Mouse (Mus musculus) stomach, postnatal 0 days (tissue): ENCODE data around the gene Aldh1b1. TPM values are rescaled to one million over a fixed set of nuclear protein-coding genes. Genes with fewer than 3 reads are reported as not detected.

Experiments used
- ATAC-seq: fragments of 200-750 bp; cut with Nextera tagmentation; 2 replicates; pipeline ENCODE4 v1.8.0; 2017; ENCODE audit not compliant: low FRiP score, low TSS enrichment
- DNase-seq: peaks from one replicate; pipeline ENCODE4 v3.0.0-alpha.2; 2016; ENCODE audit warnings: low spot score
- H3K27ac ChIP-seq: fragments of 300-500 bp; sonication (generic); replicated peaks from 2 replicates; pipeline ENCODE4 v1.5.1; 2014; ENCODE audit warnings: mild to moderate bottlenecking, control low read depth
- H3K27me3 ChIP-seq: fragments of 300-500 bp; sonication (generic); 2 replicates; pipeline ENCODE4 v1.6.1; 2014; ENCODE audit warnings: low read length; ENCODE audit not compliant: control insufficient read depth, insufficient read depth
- H3K36me3 ChIP-seq: fragments of 300-500 bp; sonication (generic); 2 replicates; pipeline ENCODE4 v1.6.1; 2014; ENCODE audit warnings: low read length, mixed read lengths; ENCODE audit not compliant: control insufficient read depth, insufficient read depth
- H3K4me1 ChIP-seq: fragments of 300-500 bp; sonication (generic); replicated peaks from 2 replicates; pipeline ENCODE4 v1.6.1; 2014; ENCODE audit warnings: antibody characterized with exemption; ENCODE audit not compliant: control insufficient read depth, insufficient read depth
- H3K4me2 ChIP-seq: fragments of 300-500 bp; sonication (generic); replicated peaks from 2 replicates; pipeline ENCODE4 v1.6.1; 2014; ENCODE audit warnings: low read depth, mild to moderate bottlenecking, control low read depth, moderate library complexity
- H3K4me3 ChIP-seq: fragments of 300-500 bp; sonication (generic); 2 replicates; pipeline ENCODE4 v1.5.1; 2014; ENCODE audit warnings: low read depth, low read length, control low read depth
- H3K9ac ChIP-seq: fragments of 300-500 bp; sonication (generic); 2 replicates; pipeline ENCODE4 v1.6.1; 2014; ENCODE audit warnings: mild to moderate bottlenecking, low read length, control low read depth, mixed read lengths
- H3K9me3 ChIP-seq: fragments of 300-500 bp; sonication (generic); 2 replicates; pipeline ENCODE4 v1.6.1; 2016; ENCODE audit warnings: low read length; ENCODE audit not compliant: control insufficient read depth
- CTCF ChIP-seq: IDR thresholded peaks from 2 replicates; pipeline ENCODE4 v1.5.1; 2016; ENCODE audit warnings: antibody characterized with exemption, low read depth, mild to moderate bottlenecking, moderate library complexity
- EP300 ChIP-seq: optimal IDR thresholded peaks from 2 replicates; pipeline ENCODE3; 2016; ENCODE audit warnings: antibody characterized with exemption
- WGBS: fragments of 180-500 bp; shearing (Covaris S2); extraction: QIAGEN DNeasy Blood & Tissue Kit; methylation state at CpG from one replicate; pipeline ENCODE4 v1.1.7; 2014; 5-methylcytosine and 5-hydroxymethylcytosine counted together
- polyA plus RNA-seq: library from polyadenylated mRNA; unstranded; fragments of >200 nt; fragmentation: Nextera tagmentation; extraction: Ambion mirVana; gene quantifications from 2 replicates; pipeline ENCODE4 v1.2.1, GENCODE M21; 2015

The Aldh1b1 gene
- polyA plus RNA-seq, 1 experiment from 2014 or later: 6.8 TPM

- TF ChIP-seq EP300 (no peak), CTCF (no peak)
- DNase-seq: no peak
- WGBS: 16% methylated on average over 16 of the region's 16 CpGs
- H3K27me3 ChIP-seq: no peaks in the 10 kb centered on the region
- no peak overlapping the region; the same call in 1 of the 2 replicates for H3K27ac ChIP-seq
- no peak for ATAC-seq
- peaks cover 12% of the 10 kb centered on the region; the same call in 1 of the 2 replicates for H3K4me1 ChIP-seq
- H3K9me3 ChIP-seq: no peaks in the 10 kb centered on the region
- H3K9ac ChIP-seq: no peak overlapping the region; the same call in 1 of the 2 replicates
- H3K4me2 ChIP-seq: peak overlapping the region; percentile 25
- H3K4me3 ChIP-seq: no peak overlapping the region
- no peaks in the 10 kb centered on the region for H3K36me3 ChIP-seq
These were observed 33.7 kb upstream of the Aldh1b1 start for GRCm38 (mm10) chr4:45765121-45765564.

GRCm38 (mm10) chr4:45765565-45766201 is 33.1 kb upstream of the Aldh1b1 start:
- DNase-seq: no peak
- Histone ChIP-seq H3K4me3 (no peak overlapping the region), H3K9ac (no peak overlapping the region; the same call in 1 of the 2 replicates), H3K9me3 (no peaks in the 10 kb centered on the region), H3K27me3 (no peaks in the 10 kb centered on the region), H3K4me2 (peak overlapping the region; percentile 25), H3K4me1 (peaks cover 12% of the 10 kb centered on the region; the same call in 1 of the 2 replicates), H3K36me3 (no peaks in the 10 kb centered on the region), H3K27ac (no peak overlapping the region)
- WGBS: 5% methylated on average over 15 of the region's 18 CpGs
- TF ChIP-seq EP300 (no peak), CTCF (no peak)
- no peak; the same call in 1 of the 2 replicates for ATAC-seq

DNA sequence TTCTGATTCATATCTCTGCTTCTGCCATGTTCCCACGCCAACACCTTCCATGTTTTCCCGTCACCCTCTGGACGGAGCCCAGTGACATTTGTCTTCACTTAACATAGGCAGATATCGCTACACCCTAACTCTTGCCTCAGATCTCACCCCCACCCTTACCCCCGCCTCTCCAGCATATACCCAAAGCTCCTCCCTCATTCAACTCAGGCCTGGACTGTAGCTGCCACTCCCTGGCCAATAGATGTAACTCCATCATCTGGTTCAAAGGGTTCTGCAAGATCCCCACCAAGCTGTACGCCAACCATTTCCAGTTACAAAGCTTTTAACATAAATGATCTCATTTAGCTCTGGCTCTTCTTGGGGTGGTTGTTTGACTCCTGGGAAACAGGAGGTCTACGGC is 32.0 kb upstream of the Aldh1b1 start:
- Histone ChIP-seq H3K4me2 (no peak overlapping the region), H3K27me3 (no peaks in the 10 kb centered on the region), H3K9me3 (no peaks in the 10 kb centered on the region), H3K4me1 (peaks cover 12% of the 10 kb centered on the region; the same call in 1 of the 2 replicates), H3K36me3 (no peaks in the 10 kb centered on the region), H3K27ac (no peak overlapping the region), H3K4me3 (no peak overlapping the region), H3K9ac (no peak overlapping the region)
- WGBS: 72% methylated on average over 7 of the region's 7 CpGs
- DNase-seq: peak; percentile 18
- peak; percentile 36 for ATAC-seq
- TF ChIP-seq EP300 (no peak), CTCF (peak; percentile 59)

DNA sequence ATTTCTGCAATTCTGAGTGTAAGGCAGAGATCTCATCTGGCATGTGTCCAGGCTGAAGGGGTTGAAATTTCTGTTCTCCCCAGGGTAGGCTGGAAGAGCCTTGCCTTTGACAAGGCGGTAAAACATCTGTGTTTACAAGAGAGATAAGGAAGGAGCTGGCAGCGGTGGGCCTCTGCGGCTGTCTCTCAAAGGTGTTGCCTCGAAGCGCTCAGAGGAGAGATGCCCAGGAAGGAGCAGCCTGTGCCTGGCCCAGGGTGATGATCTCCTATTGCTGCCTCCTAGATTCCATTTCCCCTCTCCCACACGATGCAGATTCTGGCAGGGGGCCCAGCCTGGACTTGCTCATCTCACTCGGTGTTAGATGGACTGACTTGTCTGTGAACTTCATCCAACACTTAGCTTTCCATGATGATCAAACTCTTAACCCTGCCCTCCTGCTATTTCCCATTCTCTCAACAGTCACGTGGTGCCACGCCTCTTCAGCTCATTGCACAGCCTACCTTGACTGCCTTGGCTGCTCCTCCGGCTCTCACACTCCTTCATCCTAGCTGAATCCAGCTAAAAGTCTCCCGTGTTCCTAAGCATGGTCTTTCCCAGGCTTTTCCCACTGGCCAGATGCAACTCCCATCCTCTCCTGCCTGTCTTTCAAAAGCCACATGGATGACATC is 30.8 kb upstream of the Aldh1b1 start:
- ATAC-seq: peak; percentile 53
- Histone ChIP-seq H3K9ac (no peak overlapping the region), H3K27ac (no peak overlapping the region), H3K27me3 (no peaks in the 10 kb centered on the region), H3K4me1 (peaks cover 12% of the 10 kb centered on the region; the same call in 1 of the 2 replicates), H3K4me3 (no peak overlapping the region), H3K9me3 (no peaks in the 10 kb centered on the region), H3K4me2 (no peak overlapping the region), H3K36me3 (no peaks in the 10 kb centered on the region)
- peak; percentile 55 for DNase-seq
- no peak for TF ChIP-seq CTCF
- 17% methylated on average over 11 of the region's 11 CpGs for WGBS

DNA sequence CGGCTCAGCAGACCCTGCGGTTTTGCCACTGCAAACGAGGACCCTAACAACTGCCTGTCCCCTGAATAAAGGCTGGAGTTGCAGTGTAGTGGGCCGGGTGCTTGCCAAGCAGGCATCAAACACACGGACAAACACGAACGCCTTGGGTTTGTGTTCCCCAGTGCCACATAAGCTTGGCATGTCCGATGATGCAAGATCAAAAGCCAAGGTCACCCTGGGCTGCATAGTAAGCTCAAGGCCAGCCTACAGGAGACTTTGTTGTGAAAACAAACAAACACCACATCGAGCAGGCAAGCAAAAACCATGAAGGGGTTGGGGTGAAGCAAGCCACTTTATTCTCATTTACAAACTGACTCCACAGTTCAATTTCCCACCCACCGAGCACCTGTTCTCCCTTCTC is 29.7 kb upstream of the Aldh1b1 start:
- Histone ChIP-seq H3K9me3 (no peaks in the 10 kb centered on the region), H3K27ac (no peak overlapping the region), H3K36me3 (no peaks in the 10 kb centered on the region), H3K9ac (no peak overlapping the region), H3K4me2 (no peak overlapping the region), H3K4me1 (peaks cover 12% of the 10 kb centered on the region; the same call in 1 of the 2 replicates), H3K4me3 (no peak overlapping the region), H3K27me3 (no peaks in the 10 kb centered on the region)
- DNase-seq: no peak
- WGBS: 68% methylated on average over 10 of the region's 10 CpGs
- no peak for TF ChIP-seq EP300
- TF ChIP-seq CTCF: no peak
- ATAC-seq: no peak
